Mouse (Mus musculus): ENCODE measurements around the gene Braf. TPM values are rescaled to one million over a fixed set of nuclear protein-coding genes. Genes with fewer than 3 reads are reported as not detected.
"Not testable (repeated sequence)": the region's sequence is repeated elsewhere in the genome, so short reads cannot be mapped to it uniquely, and the experiment has no call there.

Braf gene
- total RNA-seq (2014; rRNA removed) (31.1 and 42.4 TPM in 2 replicates), polyA plus RNA-seq (2015; fragmentation: Nextera tagmentation; extraction: Ambion mirVana) (6.5 and 12.9 TPM in 2 replicates)

DNA sequence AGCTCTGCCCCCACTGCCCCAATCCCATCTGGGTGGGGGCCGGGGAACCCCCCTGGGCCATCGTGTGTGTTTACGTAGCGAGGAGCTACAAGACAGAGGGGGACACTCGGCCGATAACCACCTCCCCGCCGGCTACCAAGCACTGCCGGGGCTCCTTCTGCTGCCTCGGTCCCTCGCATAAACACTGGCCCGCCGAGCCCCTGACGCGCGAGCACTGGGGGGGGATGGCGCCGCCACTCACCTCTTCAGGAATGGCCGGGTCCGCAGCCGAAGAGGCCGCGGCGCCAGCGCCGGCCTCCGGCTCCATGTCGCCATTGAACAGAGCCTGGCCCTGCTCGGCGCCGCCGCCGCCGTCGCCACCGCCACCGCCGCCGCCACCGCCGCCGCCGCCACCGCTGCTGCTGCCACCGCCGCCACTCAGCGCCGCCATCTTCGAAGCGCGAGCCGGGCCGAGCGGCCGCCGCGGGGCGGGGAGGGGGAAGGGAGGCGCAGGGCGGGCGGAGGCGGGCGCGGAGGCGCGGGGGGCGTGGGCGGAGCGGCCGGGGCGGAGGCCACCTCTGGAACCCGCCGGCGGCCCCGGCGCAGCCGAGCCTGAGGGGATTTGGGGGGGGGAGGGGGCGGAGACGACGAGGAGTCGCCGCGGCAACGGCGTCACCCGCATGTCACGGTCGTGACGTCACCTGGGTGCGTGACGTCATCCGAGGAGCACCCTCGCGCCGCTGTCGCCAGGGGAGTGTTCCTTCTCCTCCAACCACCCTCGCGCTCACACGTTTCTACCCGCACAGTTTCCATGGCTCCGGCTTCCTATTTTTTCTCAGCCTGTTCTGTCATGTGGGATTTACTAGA lies at the start of gene Braf:
Braf (minus strand) TSS at position 598 of the 846 bp plus-strand sequence.
- Histone ChIP-seq H3K4me3 (ENCODE audit: low read depth, low read length) (peak within 1 kb of the TSS; percentile 72), H3K4me1 (ENCODE audit: insufficient read depth) (peaks cover 22% of the 10 kb centered on the region), H3K4me2 (ENCODE audit: low read depth) (peak within 1 kb of the TSS; percentile 72), H3K9ac (peak within 1 kb of the TSS; percentile 78), H3K27me3 (ENCODE audit: insufficient read depth, low read length) (no peaks in the 10 kb centered on the region), H3K9me3 (ENCODE audit: low read length) (no peaks in the 10 kb centered on the region), H3K36me3 (ENCODE audit: insufficient read depth) (no peaks in the 10 kb centered on the region), H3K27ac (ENCODE audit: low read depth, low read length) (peak within 1 kb of the TSS; percentile 98)
- DNase-seq: peak; percentile 97
- ATAC-seq: peak; percentile 97
- peak; percentile 43; the same call in 1 of the 2 replicates for TF ChIP-seq CTCF (IDR thresholded peaks at IDR 0.05; ENCODE audit: low read depth)
- WGBS: under 1% methylated on average over 56 of the region's 101 CpGs

DNA sequence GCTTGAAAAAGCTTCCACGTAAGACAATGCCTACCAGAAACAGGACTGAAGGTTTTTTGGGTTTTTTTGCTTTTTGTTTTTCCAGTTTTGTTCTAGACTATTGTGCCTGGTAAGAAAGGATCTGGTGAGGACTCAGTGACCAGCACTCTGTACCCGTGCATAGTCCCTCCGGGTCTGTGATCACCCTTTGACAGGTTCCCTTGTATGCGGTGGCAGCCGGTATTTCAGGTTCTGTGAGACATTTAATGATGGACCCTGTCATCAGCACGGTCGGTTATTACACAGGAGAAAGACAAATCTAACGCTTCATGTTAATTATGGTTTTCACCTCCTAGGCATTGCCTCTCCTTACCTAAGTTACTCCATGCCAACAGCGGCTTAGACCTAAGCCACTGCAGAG lies 49.8 kb upstream of the Braf start:
- Histone ChIP-seq H3K9ac (no peak overlapping the region), H3K4me1 (ENCODE audit: insufficient read depth) (no peaks in the 10 kb centered on the region), H3K4me2 (ENCODE audit: low read depth) (no peak overlapping the region), H3K27me3 (ENCODE audit: insufficient read depth, low read length) (no peaks in the 10 kb centered on the region), H3K9me3 (ENCODE audit: low read length) (no peaks in the 10 kb centered on the region), H3K27ac (ENCODE audit: low read depth, low read length) (no peak overlapping the region), H3K4me3 (ENCODE audit: low read depth, low read length) (no peak overlapping the region), H3K36me3 (ENCODE audit: insufficient read depth) (no peaks in the 10 kb centered on the region)
- DNase-seq: no peak
- 87% methylated on average over 9 of the region's 9 CpGs for WGBS
- no peak for TF ChIP-seq CTCF (IDR thresholded peaks at IDR 0.05; ENCODE audit: low read depth)
- no peak for ATAC-seq

DNA sequence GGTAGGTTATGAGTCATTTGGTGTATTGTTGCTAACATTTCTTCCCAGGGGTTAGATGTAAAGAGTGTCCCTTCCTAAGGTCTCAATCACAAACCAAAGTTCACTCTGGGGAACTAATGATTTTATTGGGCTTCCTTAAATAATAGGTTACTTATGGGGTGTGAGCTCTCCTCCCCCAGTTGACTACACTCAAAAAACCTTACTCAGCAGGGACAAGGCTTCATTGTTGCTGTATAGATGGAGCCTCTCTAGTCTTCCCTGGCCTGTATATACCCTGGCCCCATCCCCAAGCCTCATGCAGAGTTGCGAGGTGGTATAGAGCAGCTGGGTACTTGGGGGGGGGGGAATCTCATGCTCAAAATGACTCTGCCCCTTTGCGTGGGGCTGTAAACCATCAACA lies 32.0 kb upstream of the Braf start:
- 89% methylated on average over 2 of the region's 2 CpGs for WGBS

DNA sequence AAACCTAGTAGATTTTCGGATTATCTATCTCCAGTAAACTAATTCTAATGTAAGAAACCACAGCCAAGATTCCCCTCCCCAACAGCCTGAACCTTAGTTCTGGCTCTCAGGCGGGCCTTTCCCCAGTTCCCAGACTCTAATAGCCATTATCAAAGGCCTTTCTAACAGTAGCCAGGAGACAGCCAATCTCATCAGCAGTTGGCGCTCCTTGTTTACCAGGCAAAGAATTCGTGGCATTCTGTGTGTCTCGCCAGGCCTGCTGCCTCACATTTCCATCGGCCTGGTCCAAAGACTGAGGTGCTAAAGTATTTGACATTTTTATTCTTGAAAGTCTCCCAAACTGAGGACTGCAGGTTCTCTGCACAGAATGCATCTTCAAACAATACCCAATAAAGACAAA lies 24.6 kb upstream of the Braf start:
- no peak for TF ChIP-seq CTCF (IDR thresholded peaks at IDR 0.05; ENCODE audit: low read depth)
- H3K27me3 ChIP-seq (ENCODE audit: insufficient read depth, low read length): no peaks in the 10 kb centered on the region
- no peak overlapping the region for H3K4me2 ChIP-seq (ENCODE audit: low read depth)
- DNase-seq: peak; percentile 13
- no peaks in the 10 kb centered on the region for H3K9me3 ChIP-seq (ENCODE audit: low read length)
- no peak for ATAC-seq
- no peaks in the 10 kb centered on the region for H3K4me1 ChIP-seq (ENCODE audit: insufficient read depth)
- no peak overlapping the region for H3K4me3 ChIP-seq (ENCODE audit: low read depth, low read length)
- H3K36me3 ChIP-seq (ENCODE audit: insufficient read depth): no peaks in the 10 kb centered on the region
- no peak overlapping the region for H3K27ac ChIP-seq (ENCODE audit: low read depth, low read length)
- 17% methylated on average over 6 of the region's 6 CpGs for whole genome bisulfite sequencing
- no peak overlapping the region for H3K9ac ChIP-seq

More for the DNA sequence above, 32.0 kb upstream of the Braf start:
- Histone ChIP-seq H3K4me1 (ENCODE audit: insufficient read depth) (no peaks in the 10 kb centered on the region), H3K36me3 (ENCODE audit: insufficient read depth) (no peaks in the 10 kb centered on the region), H3K27ac (ENCODE audit: low read depth, low read length) (no peak overlapping the region), H3K4me3 (ENCODE audit: low read depth, low read length) (no peak overlapping the region), H3K9ac (no peak overlapping the region), H3K27me3 (ENCODE audit: insufficient read depth, low read length) (no peaks in the 10 kb centered on the region), H3K9me3 (ENCODE audit: low read length) (no peaks in the 10 kb centered on the region), H3K4me2 (ENCODE audit: low read depth) (no peak overlapping the region)
- no peak for TF ChIP-seq CTCF (IDR thresholded peaks at IDR 0.05; ENCODE audit: low read depth)
- ATAC-seq (no peak), DNase-seq (no peak)

DNA sequence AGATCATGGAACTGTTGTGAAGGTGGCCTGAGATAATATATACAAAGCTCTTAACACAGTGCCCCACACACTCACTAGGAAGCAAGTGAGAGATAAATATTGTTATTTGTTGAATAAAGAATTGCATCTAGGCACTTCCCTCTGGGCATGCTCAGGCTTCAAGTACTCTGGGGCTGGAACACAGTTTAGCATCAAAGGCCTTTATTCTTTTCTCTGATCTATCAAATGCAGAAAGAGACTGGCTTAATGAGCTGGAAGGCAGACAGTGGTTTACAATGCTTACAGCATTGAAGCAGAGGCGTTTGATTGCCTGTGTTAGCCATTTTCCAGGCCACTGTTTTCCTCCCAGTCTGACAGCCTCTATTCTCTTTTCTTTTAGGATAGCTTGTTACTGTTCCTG lies 21.8 kb upstream of the Braf start:
- Histone ChIP-seq H3K36me3 (ENCODE audit: insufficient read depth) (no peaks in the 10 kb centered on the region), H3K9ac (no peak overlapping the region), H3K4me1 (ENCODE audit: insufficient read depth) (no peaks in the 10 kb centered on the region), H3K4me2 (ENCODE audit: low read depth) (no peak overlapping the region), H3K27ac (ENCODE audit: low read depth, low read length) (no peak overlapping the region), H3K27me3 (ENCODE audit: insufficient read depth, low read length) (no peaks in the 10 kb centered on the region), H3K9me3 (ENCODE audit: low read length) (no peaks in the 10 kb centered on the region), H3K4me3 (ENCODE audit: low read depth, low read length) (no peak overlapping the region)
- no peak for TF ChIP-seq CTCF (IDR thresholded peaks at IDR 0.05; ENCODE audit: low read depth)
- WGBS: 3% methylated on average over 1 of the region's 1 CpGs
- no peak for DNase-seq
- ATAC-seq: peak; percentile 55; the same call in 1 of the 2 replicates

DNA sequence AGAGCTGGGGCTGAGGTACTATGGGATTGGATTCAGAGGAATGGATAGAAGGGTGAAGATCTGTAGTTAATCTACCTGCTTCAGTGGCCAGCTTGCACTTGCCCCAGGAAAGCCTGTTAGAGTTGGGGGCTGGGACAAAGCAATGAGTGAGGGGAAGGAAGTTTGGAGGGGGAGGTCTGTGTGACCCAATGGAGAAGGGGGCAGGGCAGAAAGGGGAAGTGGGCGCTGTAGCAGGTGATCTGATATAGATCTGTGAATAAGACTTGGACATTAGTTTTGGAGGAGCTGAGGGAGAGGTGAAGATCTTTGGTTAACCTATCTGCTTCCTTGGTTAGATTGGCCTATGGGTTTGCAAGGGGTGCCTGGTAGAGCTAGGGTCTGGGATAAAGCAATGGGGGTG lies 20.2 kb upstream of the Braf start:
- no peak for TF ChIP-seq CTCF (IDR thresholded peaks at IDR 0.05; ENCODE audit: low read depth)
- DNase-seq: no peak
- no peak overlapping the region for H3K4me3 ChIP-seq (ENCODE audit: low read depth, low read length)
- H3K27me3 ChIP-seq (ENCODE audit: insufficient read depth, low read length): no peaks in the 10 kb centered on the region
- no peak overlapping the region for H3K4me2 ChIP-seq (ENCODE audit: low read depth)
- no peaks in the 10 kb centered on the region for H3K9me3 ChIP-seq (ENCODE audit: low read length)
- no peaks in the 10 kb centered on the region for H3K36me3 ChIP-seq (ENCODE audit: insufficient read depth)
- no peaks in the 10 kb centered on the region for H3K4me1 ChIP-seq (ENCODE audit: insufficient read depth)
- H3K9ac ChIP-seq: no peak overlapping the region
- H3K27ac ChIP-seq (ENCODE audit: low read depth, low read length): no peak overlapping the region
- ATAC-seq: no peak
- 100% methylated on average over 1 of the region's 1 CpGs for WGBS

DNA sequence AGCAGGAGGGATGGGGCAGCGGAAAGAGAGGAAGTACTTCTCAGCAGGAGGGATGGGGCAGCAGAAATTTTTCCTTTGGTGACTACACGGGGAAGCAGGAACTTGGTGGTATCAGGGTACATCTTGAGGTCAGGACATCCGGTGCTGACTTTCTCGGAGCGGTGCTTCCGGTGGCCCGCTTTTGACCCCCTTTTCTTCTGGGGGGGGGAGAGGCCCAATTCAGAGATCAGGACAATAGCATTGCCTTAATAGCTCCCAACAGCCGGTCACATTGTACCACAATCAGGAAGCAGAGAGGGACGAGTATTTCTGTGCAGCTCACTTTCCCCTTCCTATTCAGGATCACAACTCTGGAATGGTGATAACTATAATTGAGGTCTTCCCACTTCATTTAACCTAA lies 14.4 kb upstream of the Braf start:
- H3K9ac ChIP-seq; H3K36me3 ChIP-seq (ENCODE audit: insufficient read depth); H3K4me2 ChIP-seq (ENCODE audit: low read depth); ATAC-seq; H3K27me3 ChIP-seq (ENCODE audit: insufficient read depth, low read length); DNase-seq; H3K4me1 ChIP-seq (ENCODE audit: insufficient read depth); H3K27ac ChIP-seq (ENCODE audit: low read depth, low read length); H3K4me3 ChIP-seq (ENCODE audit: low read depth, low read length); H3K9me3 ChIP-seq (ENCODE audit: low read length): not testable (repeated sequence)
- 82% methylated on average over 8 of the region's 9 CpGs for WGBS

Measured in forebrain, postnatal 0 days (tissue).